Mouse (Mus musculus) embryonic facial prominence, embryonic 11.5 days (tissue): Measurements from ENCODE around the gene Pcnx3. TPM values are rescaled to one million over a fixed set of nuclear protein-coding genes. Genes with fewer than 3 reads are reported as not detected.
"Not testable (repeated sequence)": the region's sequence is repeated elsewhere in the genome, so short reads cannot be mapped to it uniquely, and the experiment has no call there.

Experiments
- ATAC-seq: fragments of 200-750 bp; cut with Nextera tagmentation; replicated peaks from 2 replicates; pipeline ENCODE4 v1.8.0; 2017; ENCODE audit warnings: low read depth; ENCODE audit not compliant: insufficient number of reproducible peaks, low FRiP score, low TSS enrichment
- DNase-seq: peaks from one replicate; pipeline ENCODE4 v3.0.0-alpha.2; 2015; ENCODE audit warnings: low spot score
- H3K27ac ChIP-seq: fragments of 300-500 bp; sonication (generic); replicated peaks from 2 replicates; pipeline ENCODE4 v1.5.1; 2014; ENCODE audit warnings: mild to moderate bottlenecking, low read depth, low read length, control low read depth
- H3K27me3 ChIP-seq: fragments of 300-500 bp; sonication (generic); 2 replicates; pipeline ENCODE4 v1.6.1; 2014; ENCODE audit warnings: mild to moderate bottlenecking, low read length, moderate library complexity, mixed read lengths; ENCODE audit not compliant: control insufficient read depth, insufficient read depth
- H3K36me3 ChIP-seq: fragments of 300-500 bp; sonication (generic); replicated peaks from 2 replicates; pipeline ENCODE4 v1.6.1; 2014; ENCODE audit warnings: low read depth, mild to moderate bottlenecking, low read length, moderate library complexity, mixed read lengths; ENCODE audit not compliant: control insufficient read depth, insufficient read depth
- H3K4me1 ChIP-seq: fragments of 300-500 bp; sonication (generic); 2 replicates; pipeline ENCODE4 v1.6.1; 2014; ENCODE audit warnings: low read length, mixed read lengths; ENCODE audit not compliant: control insufficient read depth, insufficient read depth
- H3K4me2 ChIP-seq: fragments of 300-500 bp; sonication (generic); 2 replicates; pipeline ENCODE4 v1.6.1; 2014; ENCODE audit warnings: low read depth, mild to moderate bottlenecking, control low read depth, low read length, moderate library complexity
- H3K4me3 ChIP-seq: fragments of 300-500 bp; sonication (generic); 2 replicates; pipeline ENCODE4 v1.5.1; 2014; ENCODE audit warnings: low read depth, low read length, control low read depth
- H3K9ac ChIP-seq: fragments of 300-500 bp; sonication (generic); replicated peaks from 2 replicates; pipeline ENCODE4 v1.6.1; 2014; ENCODE audit warnings: mild to moderate bottlenecking, control low read depth, low read length
- H3K9me3 ChIP-seq: fragments of 300-500 bp; sonication (generic); replicated peaks from 2 replicates; pipeline ENCODE4 v1.6.1; 2016; ENCODE audit warnings: mild to moderate bottlenecking, low read length, inconsistent platforms, mixed read lengths; ENCODE audit not compliant: control insufficient read depth
- WGBS: fragments of 180-500 bp; shearing (Covaris S2); extraction: QIAGEN DNeasy Blood & Tissue Kit; methylation state at CpG from one replicate; pipeline ENCODE4 v1.1.7; 2014; 5-methylcytosine and 5-hydroxymethylcytosine counted together
- polyA plus RNA-seq: library from polyadenylated mRNA; unstranded; fragments of >200 nt; fragmentation: Nextera tagmentation; extraction: Ambion mirVana; gene quantifications from 2 replicates; pipeline ENCODE4 v1.2.1, GENCODE M21; 2014

Pcnx3 gene
- polyA plus RNA-seq, 1 experiment from 2014 or later: 17.5 TPM

- peak overlapping the region; percentile 71 for H3K4me3 ChIP-seq
- peaks cover 14% of the 10 kb centered on the region for H3K4me1 ChIP-seq
- peaks cover 11% of the 10 kb centered on the region for H3K36me3 ChIP-seq
- ATAC-seq (no peak), DNase-seq (no peak)
- no peaks in the 10 kb centered on the region for H3K9me3 ChIP-seq
- WGBS: 71% methylated on average over 5 of the region's 5 CpGs
- peak overlapping the region; percentile 69 for H3K9ac ChIP-seq
- H3K27ac ChIP-seq: 0 out of 2 replicates have a peak overlapping the region, but pooled peaks have one; percentile 5
- H3K4me2 ChIP-seq: peak overlapping the region; percentile 71
- H3K27me3 ChIP-seq: no peaks in the 10 kb centered on the region
Measured at GRCm38 (mm10) chr19:5691601-5692000, 2.9 kb upstream of the Pcnx3 start.

GRCm38 (mm10) chr19:5690343-5690735 is 1.6 kb upstream of the Pcnx3 start:
- H3K9ac ChIP-seq: peak overlapping the region; percentile 69
- H3K4me2 ChIP-seq: peak overlapping the region; percentile 71
- H3K27me3 ChIP-seq: no peaks in the 10 kb centered on the region
- H3K4me1 ChIP-seq: peaks cover 12% of the 10 kb centered on the region
- H3K27ac ChIP-seq: peak overlapping the region; percentile 61; the same call in 1 of the 2 replicates
- 69% methylated on average over 15 of the region's 15 CpGs for WGBS
- peak overlapping the region; percentile 71 for H3K4me3 ChIP-seq
- ATAC-seq (no peak), DNase-seq (no peak)
- no peaks in the 10 kb centered on the region for H3K9me3 ChIP-seq
- H3K36me3 ChIP-seq: peaks cover 3% of the 10 kb centered on the region

GRCm38 (mm10) chr19:5689565-5690342 is 1.0 kb upstream of the Pcnx3 start:
- peak overlapping the region; percentile 71 for H3K4me3 ChIP-seq
- H3K4me2 ChIP-seq: peak overlapping the region; percentile 71
- H3K36me3 ChIP-seq: peaks cover 3% of the 10 kb centered on the region
- DNase-seq (peak; percentile 87), ATAC-seq (peak; percentile 23; the same call in 1 of the 2 replicates)
- no peaks in the 10 kb centered on the region for H3K9me3 ChIP-seq
- WGBS: 10% methylated on average over 38 of the region's 42 CpGs
- H3K27me3 ChIP-seq: no peaks in the 10 kb centered on the region
- peak overlapping the region; percentile 69 for H3K9ac ChIP-seq
- peaks cover 12% of the 10 kb centered on the region for H3K4me1 ChIP-seq
- peak overlapping the region; percentile 61 for H3K27ac ChIP-seq

DNA sequence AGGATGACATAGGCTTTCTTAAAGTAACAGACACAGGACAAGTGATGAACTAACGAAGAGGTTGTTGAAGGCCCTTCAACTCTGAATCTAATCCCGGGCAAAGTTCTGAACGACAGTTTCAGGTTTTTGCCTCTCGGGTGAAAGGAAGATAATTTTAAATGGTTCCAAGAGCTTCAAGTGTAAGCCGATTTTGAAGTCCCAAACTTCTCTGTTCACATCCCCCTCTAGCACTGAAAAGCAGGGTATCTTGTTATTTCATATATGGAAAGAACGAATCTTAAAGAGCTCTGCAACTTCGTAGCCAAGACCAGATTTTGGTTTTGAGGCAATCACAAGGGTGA is 350 bp upstream of the Pcnx3 start:
- Histone ChIP-seq H3K27ac (peak overlapping the region; percentile 61), H3K9ac (peak overlapping the region; percentile 69), H3K9me3 (no peaks in the 10 kb centered on the region), H3K4me2 (peak overlapping the region; percentile 71), H3K4me1 (peaks cover 12% of the 10 kb centered on the region), H3K4me3 (peak overlapping the region; percentile 71), H3K36me3 (peaks cover 3% of the 10 kb centered on the region), H3K27me3 (no peaks in the 10 kb centered on the region)
- no peak for ATAC-seq
- no peak for DNase-seq
- 0% methylated on average over 7 of the region's 7 CpGs for WGBS

DNA sequence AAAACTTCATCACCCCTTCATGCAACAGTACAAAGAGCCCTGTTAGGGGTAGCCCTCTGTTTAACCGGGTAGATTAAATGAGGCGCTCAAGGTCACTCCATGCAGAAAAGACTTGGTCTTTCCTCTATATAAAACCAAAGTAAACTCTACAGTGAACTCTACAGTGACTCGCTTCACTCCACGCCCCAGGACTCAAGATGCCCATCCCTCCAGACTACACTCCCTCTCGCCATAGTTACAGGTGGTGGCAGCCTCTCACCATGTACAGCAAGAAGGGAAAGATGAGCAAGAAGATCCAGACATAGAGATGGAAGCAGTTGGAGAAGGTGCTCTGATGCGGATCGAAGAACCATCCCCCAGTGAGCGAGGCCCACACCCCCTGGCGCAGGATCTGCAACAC is 970 bp downstream of the Pcnx3 start:
- Histone ChIP-seq H3K4me1 (peaks cover 12% of the 10 kb centered on the region), H3K9ac (peak overlapping the region; percentile 66), H3K27me3 (no peaks in the 10 kb centered on the region), H3K27ac (no peak overlapping the region; the same call in 1 of the 2 replicates), H3K9me3 (no peaks in the 10 kb centered on the region), H3K36me3 (peaks cover 2% of the 10 kb centered on the region), H3K4me2 (peak overlapping the region; percentile 71), H3K4me3 (peak overlapping the region; percentile 71)
- no peak for DNase-seq
- 23% methylated on average over 9 of the region's 9 CpGs for WGBS
- no peak for ATAC-seq

- Histone ChIP-seq H3K4me3 (peak overlapping the region; percentile 71; the same call in 1 of the 2 replicates), H3K4me2 (peak overlapping the region; percentile 71)
- ATAC-seq, H3K27ac ChIP-seq, H3K9ac ChIP-seq, H3K9me3 ChIP-seq, H3K27me3 ChIP-seq, H3K36me3 ChIP-seq, H3K4me1 ChIP-seq, DNase-seq: not testable (repeated sequence)
- WGBS: 95% methylated on average over 11 of the region's 12 CpGs
Measured at GRCm38 (mm10) chr19:5686954-5687353, 1.8 kb downstream of the Pcnx3 start.

- H3K4me2 ChIP-seq: no peak overlapping the region
- H3K27me3 ChIP-seq: no peaks in the 10 kb centered on the region
- peaks cover 9% of the 10 kb centered on the region for H3K4me1 ChIP-seq
- 92% methylated on average over 13 of the region's 13 CpGs for WGBS
- ATAC-seq (no peak), DNase-seq (no peak)
- no peak overlapping the region for H3K27ac ChIP-seq
- no peaks in the 10 kb centered on the region for H3K9me3 ChIP-seq
- peaks cover 3% of the 10 kb centered on the region for H3K36me3 ChIP-seq
- no peak overlapping the region for H3K9ac ChIP-seq
- no peak overlapping the region for H3K4me3 ChIP-seq
Measured at GRCm38 (mm10) chr19:5686437-5686836, 2.3 kb downstream of the Pcnx3 start.

DNA sequence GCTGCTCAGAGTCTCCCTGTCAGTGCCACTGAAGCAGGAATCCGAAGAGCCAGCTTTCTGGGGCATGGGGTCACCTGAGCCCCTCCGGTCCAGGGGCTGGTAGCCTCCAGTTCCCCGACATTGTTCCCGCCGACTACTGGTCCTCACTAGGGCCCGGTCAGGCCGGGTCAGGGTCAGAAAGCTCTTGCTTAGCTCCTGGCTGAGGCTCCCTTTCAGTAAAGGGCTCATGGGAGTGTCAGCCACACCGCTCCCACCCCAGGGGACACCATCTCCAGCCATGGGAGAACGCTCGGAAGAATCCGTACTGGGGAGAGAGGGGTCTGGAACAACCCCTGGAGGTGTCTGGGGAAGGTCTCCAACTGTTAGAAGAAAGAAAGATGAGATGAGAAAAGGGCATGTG is 2.8 kb downstream of the Pcnx3 start:
- no peak overlapping the region for H3K4me3 ChIP-seq
- ATAC-seq (no peak), DNase-seq (no peak)
- H3K9me3 ChIP-seq: no peaks in the 10 kb centered on the region
- H3K27ac ChIP-seq: no peak overlapping the region
- WGBS: 96% methylated on average over 11 of the region's 11 CpGs
- peaks cover 3% of the 10 kb centered on the region for H3K36me3 ChIP-seq
- H3K4me1 ChIP-seq: peaks cover 9% of the 10 kb centered on the region
- no peak overlapping the region for H3K4me2 ChIP-seq
- no peak overlapping the region for H3K9ac ChIP-seq
- H3K27me3 ChIP-seq: no peaks in the 10 kb centered on the region
